Mouse (Mus musculus) erythroblast, embryonic 14.5 days (primary cell): Measurements from ENCODE around the gene Zfp472. TPM values are rescaled to one million over a fixed set of nuclear protein-coding genes. Genes with fewer than 3 reads are reported as not detected.
A peak's percentile ranks its signal among the peaks of the same experiment; 100 is the strongest.
"Not testable (repeated sequence)": the region's sequence is repeated elsewhere in the genome, so short reads cannot be mapped to it uniquely, and the experiment has no call there.

Source experiments
- H3K27me3 ChIP-seq: 2 replicates; pipeline ENCODE4 v1.6.1; 2012; ENCODE audit warnings: inconsistent platforms; ENCODE audit not compliant: control insufficient read depth
- H3K36me3 ChIP-seq: 2 replicates; pipeline ENCODE4 v1.6.1; 2012; ENCODE audit warnings: mild to moderate bottlenecking, inconsistent platforms; ENCODE audit not compliant: control insufficient read depth
- H3K4me1 ChIP-seq: 2 replicates; pipeline ENCODE4 v1.6.1; 2012; ENCODE audit warnings: inconsistent platforms; ENCODE audit not compliant: control insufficient read depth
- H3K4me3 ChIP-seq: replicated peaks from 2 replicates; pipeline ENCODE3; 2012; ENCODE audit warnings: moderate library complexity, mild to moderate bottlenecking, inconsistent platforms
- H3K9me3 ChIP-seq: 2 replicates; pipeline ENCODE4 v1.6.1; 2012; ENCODE audit warnings: low read length, inconsistent platforms, mixed read lengths; ENCODE audit not compliant: control insufficient read depth
- GATA1 ChIP-seq: IDR thresholded peaks from 2 replicates; pipeline ENCODE4 v1.6.1; 2012; ENCODE audit warnings: low read length, inconsistent platforms, mixed read lengths
- TAL1 ChIP-seq: IDR thresholded peaks from 3 replicates; pipeline ENCODE4 v1.6.1; 2012; ENCODE audit warnings: low read length, inconsistent platforms, mixed read lengths
- polyA plus RNA-seq: library from polyadenylated mRNA; stranded (reverse); fragments of >175 nt; gene quantifications from 2 replicates; pipeline ENCODE4 v1.2.3, GENCODE M21; 2012

The Zfp472 gene
- polyA plus RNA-seq, 1 experiment = 0.02 TPM

DNA sequence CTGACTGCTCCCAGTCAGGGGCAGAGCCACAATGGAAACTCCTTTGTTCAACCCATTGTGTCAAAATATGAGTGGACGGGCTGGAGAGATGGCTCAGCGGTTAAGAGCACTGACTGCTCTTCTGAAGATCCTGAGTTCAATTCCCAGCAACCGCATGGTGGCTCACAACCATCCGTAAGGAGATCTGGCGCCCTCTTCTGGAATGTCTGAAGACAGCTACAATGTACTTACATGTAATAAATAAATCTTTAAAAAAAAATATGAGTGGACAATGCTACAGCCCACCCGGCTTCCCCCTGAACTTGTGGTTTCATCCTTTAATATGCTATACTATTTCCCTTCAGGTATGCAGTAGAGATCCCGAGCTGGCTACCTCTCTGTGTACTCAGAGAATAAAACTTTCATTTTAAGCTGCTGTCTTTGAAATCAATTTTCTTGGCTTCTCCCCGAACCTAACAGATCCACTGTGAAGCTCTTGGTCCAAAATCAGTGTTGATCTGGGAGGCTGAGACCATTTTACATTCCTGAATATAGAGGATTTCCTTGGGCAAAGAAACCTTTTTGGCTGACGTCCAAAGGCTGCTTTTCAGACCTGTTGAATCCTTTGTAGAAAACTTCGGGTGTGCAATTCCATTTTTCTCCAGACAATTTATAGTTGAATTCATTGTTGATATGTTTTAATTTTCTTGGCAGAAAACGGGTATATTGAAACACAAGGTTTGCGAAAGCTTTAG, 26.5 kb downstream of the Zfp472 start:
- H3K9me3 ChIP-seq = no peaks in the 10 kb centered on the region
- TF ChIP-seq GATA1 (no peak), TAL1 (no peak)
- H3K36me3 ChIP-seq = no peaks in the 10 kb centered on the region; the same call in 1 of the 2 replicates
- peak overlapping the region; percentile 96 for H3K4me3 ChIP-seq
- H3K27me3 ChIP-seq = no peaks in the 10 kb centered on the region
- H3K4me1 ChIP-seq = peaks cover 16% of the 10 kb centered on the region

DNA sequence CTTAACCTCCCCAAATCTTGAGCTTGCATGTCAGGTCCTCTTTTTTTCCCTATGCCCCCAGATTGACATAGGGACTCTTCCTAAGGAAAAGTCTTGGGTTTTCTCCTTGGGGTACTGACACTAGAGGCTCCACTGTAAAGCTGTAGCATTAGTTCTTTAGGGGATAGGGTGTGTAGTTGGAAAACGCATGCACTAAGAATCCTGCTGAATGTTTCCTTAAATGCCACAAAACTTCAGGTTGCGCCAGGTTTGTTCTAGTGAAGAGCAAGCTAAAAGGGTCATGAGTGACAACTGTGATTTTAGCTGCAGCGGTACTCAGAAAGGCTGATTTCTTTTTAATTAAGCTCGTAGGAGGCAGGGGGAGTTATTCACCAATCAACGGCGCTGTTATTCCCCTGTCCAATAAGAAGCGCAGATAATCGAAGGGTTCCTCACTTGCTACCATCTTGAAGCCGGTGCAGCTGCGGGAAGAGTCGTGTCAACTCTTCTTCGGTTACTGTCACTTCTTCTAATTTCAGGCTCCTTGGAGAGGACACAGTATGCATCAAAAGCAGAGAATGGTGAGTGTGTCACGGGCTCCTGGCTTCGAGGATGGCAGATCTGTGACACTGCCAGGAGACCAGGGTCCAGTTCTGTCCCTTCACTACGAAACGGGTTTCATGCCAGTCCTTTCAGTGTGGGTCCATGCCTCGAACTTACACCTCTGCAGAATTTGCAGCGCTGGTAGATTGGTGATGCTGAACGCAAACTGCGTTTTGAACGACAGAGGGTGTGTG, 27.3 kb downstream of the Zfp472 start, which contains the start of gene Zfp952:
Gene Zfp952, plus strand, starts transcription at position 431 of the 776 bp plus-strand sequence.
- Histone ChIP-seq H3K36me3 (no peaks in the 10 kb centered on the region; the same call in 1 of the 2 replicates), H3K9me3 (no peaks in the 10 kb centered on the region), H3K27me3 (no peaks in the 10 kb centered on the region), H3K4me3 (peak within 1 kb of the TSS; percentile 96), H3K4me1 (peaks cover 16% of the 10 kb centered on the region)
- TF ChIP-seq GATA1 = no peak
- TF ChIP-seq TAL1 = no peak

DNA sequence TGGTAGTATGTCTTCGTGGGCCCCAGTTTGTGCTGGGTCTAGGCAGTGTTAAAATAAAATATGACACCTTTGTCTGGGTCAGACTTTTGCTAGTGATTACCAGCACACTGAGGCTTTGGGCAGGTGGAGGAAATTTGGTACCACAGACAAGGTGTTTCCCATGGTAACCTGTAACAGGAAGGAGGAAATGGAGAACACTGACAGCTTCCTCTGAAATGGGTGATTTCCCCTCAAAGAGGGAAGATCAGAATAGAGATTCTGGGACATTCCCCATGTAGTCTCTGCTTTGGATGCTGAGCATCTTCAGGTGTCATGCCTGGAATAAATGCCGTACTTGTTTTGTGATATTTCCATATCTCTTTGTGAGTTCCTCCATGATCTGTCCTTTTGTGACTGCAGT, 32.9 kb downstream of the Zfp472 start:
- H3K27me3 ChIP-seq = no peaks in the 10 kb centered on the region
- H3K36me3 ChIP-seq = peaks cover 23% of the 10 kb centered on the region
- TF ChIP-seq TAL1 = no peak
- no peak for TF ChIP-seq GATA1
- H3K4me1 ChIP-seq = peaks cover 12% of the 10 kb centered on the region
- H3K4me3 ChIP-seq = no peak overlapping the region
- H3K9me3 ChIP-seq = peaks cover 8% of the 10 kb centered on the region

DNA sequence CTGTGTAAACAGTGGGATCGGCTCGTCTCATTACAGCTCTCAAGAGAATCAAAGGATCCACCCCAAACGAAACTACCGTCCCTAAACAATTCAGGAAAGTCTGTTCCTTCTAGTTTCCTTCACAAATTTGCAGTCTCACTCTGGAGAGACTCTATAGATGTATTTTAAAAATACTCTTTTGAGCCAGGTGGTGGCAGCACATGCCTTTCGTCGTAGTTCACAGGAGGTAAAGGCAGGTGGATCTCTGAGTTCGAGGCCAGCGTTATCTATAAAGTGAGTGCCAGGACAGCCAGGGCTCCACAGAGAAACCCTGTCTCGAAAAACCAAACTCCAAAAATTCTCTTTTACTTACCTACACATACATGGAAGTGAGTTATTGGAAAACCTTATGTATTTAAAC, 42.7 kb downstream of the Zfp472 start:
- Histone ChIP-seq H3K36me3 (peaks cover 19% of the 10 kb centered on the region), H3K9me3 (peaks cover 7% of the 10 kb centered on the region), H3K27me3 (no peaks in the 10 kb centered on the region), H3K4me3 (no peak overlapping the region), H3K4me1 (no peaks in the 10 kb centered on the region)
- TF ChIP-seq TAL1 (no peak), GATA1 (no peak)

DNA sequence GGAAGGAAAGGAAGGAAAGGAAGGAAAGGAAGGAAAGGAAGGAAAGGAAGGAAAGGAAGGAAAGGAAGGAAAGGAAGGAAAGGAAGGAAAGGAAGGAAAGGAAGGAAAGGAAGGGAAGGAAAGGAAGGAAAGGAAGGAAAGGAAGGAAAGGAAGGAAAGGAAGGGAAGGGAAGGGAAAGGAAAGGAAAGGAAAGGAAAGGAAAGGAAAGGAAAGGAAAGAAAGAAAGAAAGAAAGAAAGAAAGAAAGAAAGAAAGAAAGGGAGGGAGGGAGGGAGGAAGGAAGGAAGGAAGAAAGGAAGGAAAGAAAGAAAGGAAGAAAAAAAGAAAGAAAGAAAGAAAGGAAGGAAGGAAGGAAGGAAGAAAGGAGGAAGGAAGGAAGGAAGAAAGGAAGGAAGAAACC, 54.8 kb downstream of the Zfp472 start:
- peaks cover 49% of the 10 kb centered on the region for H3K9me3 ChIP-seq
- not testable (repeated sequence) for H3K4me1 ChIP-seq, H3K4me3 ChIP-seq, H3K27me3 ChIP-seq
- peaks cover 47% of the 10 kb centered on the region for H3K36me3 ChIP-seq

Other genes with a start within 250 kb of the Zfp472 start
- 0.02 and 0.04 TPM in 2 replicates for gene Zfp871, start 177.5 kb upstream of the Zfp472 start, polyA plus RNA-seq
- not detected in 2 replicates for gene Zfp811, start 155.9 kb upstream of the Zfp472 start, polyA plus RNA-seq
- gene Zfp799, start 135.6 kb upstream of the Zfp472 start, polyA plus RNA-seq = not detected in 2 replicates
- gene Zfp870, start 74.2 kb upstream of the Zfp472 start, polyA plus RNA-seq = 0.01 TPM in 1 of 2 replicates, not detected in the other
- gene Cyp4f14, start 48.5 kb upstream of the Zfp472 start, polyA plus RNA-seq = not detected in 2 replicates
- gene Cyp4f13, start 18.4 kb upstream of the Zfp472 start, polyA plus RNA-seq = 0.19 and 0.49 TPM in 2 replicates
- gene Zfp952, start 27.3 kb downstream of the Zfp472 start, polyA plus RNA-seq = 0.02 and 0.03 TPM in 2 replicates
- not detected in 2 replicates for gene Zfp763, start 67.6 kb downstream of the Zfp472 start, polyA plus RNA-seq
- gene 4921501E09Rik, start 102.2 kb downstream of the Zfp472 start, polyA plus RNA-seq = not detected in 2 replicates
- gene Zfp563, start 123.5 kb downstream of the Zfp472 start, polyA plus RNA-seq = not detected in 2 replicates
- gene Morc2b, start 173.9 kb downstream of the Zfp472 start, polyA plus RNA-seq = not detected in 2 replicates
- gene Olfr55, start 202.6 kb downstream of the Zfp472 start, polyA plus RNA-seq = not detected in 2 replicates
- gene Olfr239, start 225.5 kb downstream of the Zfp472 start, polyA plus RNA-seq = not detected in 2 replicates